Mouse (Mus musculus): ENCODE measurements at regions not wholly inside any gene's neighbourhood (a gene's known extent, or its start where the extent isn't known, plus 50 kb on each side); places are given as distances from the start of the nearest gene placed in this dataset.
"Not testable (repeated sequence)": the region's sequence is repeated elsewhere in the genome, so short reads cannot be mapped to it uniquely, and the experiment has no call there.

DNA sequence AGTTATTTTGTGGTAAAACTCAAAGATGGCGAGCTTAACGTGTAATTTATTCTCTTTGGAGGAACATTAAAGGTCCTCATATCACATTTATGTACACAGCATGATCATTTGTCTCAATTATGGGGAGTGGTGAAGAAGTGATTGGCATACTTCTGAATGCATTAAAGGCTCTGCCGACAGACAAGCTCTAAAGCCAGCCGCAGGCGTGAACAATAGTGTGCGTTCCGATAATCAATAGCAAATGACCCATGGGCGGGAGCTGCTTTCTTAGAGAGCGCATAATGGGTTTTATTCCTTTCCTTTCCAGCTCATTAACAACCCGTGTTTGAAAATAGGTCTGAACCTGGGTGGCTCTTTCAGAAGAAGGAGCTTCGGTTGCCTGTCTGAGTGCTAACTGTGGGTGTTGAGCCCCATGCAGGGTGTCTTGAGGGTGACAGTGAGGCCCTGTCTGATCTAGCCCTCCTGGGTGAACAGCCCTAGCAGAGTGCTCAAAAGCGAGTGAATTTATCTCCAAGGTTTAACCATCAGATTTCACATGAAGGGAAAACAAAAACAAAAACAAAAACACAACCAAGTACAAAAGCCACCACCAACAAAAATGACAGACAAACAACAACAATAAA is 210.5 kb downstream of the Zfp619 start:
- no peak for DNase-seq

DNA sequence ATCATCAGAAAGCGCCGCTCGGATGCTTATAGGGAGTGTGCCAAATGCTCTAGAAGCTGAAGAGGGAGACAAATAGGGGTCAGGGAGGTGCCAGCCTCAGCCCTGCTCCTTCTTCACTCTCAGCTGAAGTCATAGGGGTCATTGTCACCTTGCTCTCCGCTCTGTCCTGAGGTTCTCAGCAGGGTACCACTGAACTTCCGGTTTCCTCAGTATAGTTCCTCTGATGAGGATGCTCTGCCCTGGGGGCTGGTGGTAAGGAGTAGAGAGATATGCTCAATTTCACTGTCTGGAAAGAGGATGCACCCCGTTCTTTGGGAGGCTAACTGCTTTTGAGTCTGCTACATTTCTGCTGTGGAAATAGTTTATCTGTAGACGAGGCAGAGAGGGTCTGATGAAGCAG is 211.4 kb downstream of the Zfp619 start:
- no peak for DNase-seq

DNA sequence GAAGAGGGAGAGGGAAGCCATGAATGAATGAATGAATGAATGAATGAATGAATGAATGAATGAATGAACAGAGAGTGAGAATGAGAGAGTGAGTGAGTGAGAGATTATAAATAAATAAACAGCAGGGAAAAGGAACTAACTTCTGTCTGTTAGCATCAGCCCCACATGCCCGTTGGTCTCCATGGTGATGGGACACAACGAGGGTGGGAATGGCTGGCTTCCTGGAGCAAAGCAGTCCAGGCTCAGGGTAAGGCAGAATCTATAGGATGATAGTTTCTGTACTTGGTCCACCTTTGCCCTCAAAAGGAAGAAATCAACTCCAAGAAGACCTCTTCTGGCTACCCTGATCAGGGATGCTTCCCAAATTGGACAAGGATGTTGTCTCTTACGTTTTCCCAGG is 212.2 kb downstream of the Zfp619 start:
- no peak for DNase-seq

DNA sequence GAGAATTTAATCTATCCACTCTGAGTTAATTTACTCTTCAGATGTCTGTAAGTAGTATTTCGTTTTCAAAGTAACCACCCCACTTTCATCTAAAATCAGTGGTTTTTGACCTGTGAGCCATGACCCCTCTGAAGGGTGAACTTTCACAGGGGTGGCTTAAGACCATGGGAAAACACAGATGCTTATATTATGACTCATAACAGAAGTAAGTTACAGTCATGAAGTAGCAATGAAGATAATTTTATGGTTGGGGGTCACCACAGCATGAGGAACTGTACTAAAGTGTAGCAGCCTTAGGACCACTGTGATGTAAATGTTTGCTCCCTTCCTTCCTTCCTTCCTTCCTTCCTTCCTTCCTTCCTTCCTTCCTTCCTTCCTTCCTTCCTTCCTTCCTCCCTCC is 215.2 kb downstream of the Zfp619 start:
- no peak for DNase-seq

DNA sequence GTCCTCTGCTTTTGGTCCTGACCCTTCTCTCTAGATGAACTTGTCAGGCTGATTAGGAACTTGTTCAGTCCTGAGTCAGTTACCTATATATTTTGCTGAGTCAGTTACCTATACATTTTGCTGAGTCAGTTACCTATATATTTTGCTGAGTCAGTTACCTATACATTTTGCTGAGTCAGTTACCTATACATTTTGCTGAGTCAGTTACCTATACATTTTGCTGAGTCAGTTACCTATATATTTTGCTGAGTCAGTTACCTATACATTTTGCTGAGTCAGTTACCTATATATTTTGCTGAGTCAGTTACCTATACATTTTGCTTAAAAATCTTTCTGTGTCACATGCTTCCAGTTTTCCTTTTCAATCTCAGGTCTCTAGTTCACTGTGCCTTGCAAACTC is 230.8 kb downstream of the Zfp619 start:
- DNase-seq: not testable (repeated sequence)

DNA sequence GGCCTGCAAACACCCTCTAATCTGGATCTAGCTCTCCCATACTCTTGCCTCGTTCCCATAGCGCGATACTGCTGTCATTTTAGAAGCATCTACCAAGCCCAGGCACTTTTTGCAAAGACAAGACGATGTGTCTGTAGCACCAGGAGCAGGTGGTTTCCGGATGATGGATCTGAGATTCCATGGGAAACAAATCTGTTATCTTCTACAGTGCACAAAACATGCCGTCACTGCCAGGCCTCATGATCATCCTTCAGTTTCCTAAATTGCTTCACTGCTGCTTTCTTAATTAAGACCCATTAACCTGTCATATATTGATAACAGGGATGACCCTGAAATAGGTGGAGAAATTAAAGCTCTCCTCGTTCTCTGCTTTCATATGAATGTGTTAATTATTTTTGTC is 232.9 kb downstream of the Zfp619 start:
- DNase-seq: no peak

DNA sequence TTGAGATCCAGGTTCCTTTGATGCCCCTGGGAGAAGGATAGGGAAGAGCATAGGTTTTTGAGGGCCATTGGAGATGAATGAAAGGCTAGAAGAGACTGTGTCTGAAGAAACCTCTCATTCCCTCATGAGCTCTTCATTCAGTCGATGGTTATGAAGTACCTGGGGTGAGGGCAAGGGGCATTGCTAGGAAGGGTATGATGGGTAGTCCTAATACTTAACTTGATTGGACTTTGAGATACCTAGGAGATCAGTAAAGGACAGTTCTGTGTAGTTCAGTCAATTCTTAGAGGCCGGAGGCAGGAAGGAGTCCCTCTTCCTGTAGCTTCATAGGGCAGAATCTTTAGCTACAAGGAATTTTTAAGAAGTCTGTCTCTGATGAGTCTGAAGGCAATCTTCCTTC is 246.8 kb downstream of the Zfp619 start:
- no peak for DNase-seq

DNA sequence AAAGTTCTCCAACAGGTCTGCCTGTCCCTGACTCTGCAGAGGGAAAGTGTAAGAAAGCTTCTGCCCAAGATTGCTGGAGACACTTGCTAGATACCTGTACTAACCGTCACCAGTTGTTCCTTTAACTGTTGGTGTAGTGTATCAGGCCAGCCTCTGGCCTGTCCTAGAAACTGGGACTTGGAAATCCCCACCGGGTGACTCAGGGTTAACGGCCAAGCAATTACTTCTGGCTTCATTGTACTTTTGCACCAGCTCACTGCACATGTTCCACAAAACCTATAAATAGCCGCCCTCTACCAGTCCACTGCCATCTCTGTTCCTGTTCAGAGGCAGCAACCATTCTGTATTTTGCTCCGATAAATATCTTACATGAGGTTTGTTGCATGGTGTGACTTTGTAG is 247.5 kb downstream of the Zfp619 start:
- DNase-seq: no peak

DNA sequence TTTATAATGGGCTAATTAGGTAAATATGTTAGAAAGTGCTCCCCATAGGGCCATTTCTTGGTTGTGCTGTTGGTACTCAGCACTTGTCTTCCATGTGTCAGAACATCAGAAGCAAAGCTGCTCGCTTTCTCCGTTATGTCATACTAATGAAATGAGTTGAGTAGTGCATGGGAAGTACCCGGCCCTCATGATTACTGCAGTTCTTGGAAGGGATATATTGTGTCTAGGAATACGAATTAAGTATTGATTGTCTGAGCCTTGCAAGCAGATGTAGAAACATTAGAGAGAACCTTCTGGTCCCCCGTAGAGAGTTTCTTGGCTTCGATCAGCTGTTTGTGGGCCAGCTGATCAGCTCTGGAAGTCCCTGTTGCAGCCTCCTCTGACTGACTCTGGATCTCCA is 255.7 kb downstream of the Zfp619 start:
- no peak for DNase-seq

DNA sequence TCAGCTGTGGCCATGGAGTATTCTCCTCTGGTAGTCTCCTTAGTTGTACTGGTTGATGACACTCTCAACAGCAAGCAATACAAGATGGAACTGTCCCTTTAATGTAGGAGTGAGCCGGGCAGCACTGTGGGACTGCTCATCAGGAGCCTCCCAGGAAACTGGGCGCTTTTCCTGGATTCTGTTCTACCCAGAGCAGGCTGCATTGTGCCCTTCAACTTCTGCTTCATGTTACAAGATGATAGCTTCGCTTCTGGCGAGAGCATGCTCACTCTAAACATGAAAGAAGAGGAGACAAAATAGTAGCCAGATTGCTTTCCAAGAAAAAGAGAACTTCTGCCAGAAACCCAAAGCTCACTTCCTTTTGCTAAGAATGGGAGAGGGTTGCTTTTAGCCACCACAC is 271.8 kb downstream of the Zfp619 start:
- DNase-seq: no peak

DNA sequence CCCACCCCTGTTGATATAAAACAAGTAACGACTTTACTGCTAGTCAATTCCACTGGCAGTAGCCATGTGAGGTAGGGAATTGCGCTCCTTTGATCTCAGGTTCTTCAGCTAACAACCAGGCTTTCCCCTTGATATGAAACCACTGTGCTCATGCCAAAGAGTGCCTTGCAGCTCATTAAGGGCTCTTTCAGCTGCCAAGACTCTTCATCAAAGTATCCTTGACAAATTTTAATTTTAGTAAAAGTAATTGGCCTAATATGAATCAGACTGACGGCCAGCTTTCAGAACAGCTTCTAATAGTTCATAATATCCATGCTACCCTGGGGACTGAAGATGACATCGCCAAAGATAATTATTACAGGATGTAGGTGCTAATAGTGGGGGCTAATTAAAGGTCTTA is 272.3 kb downstream of the Zfp619 start:
- DNase-seq: no peak

DNA sequence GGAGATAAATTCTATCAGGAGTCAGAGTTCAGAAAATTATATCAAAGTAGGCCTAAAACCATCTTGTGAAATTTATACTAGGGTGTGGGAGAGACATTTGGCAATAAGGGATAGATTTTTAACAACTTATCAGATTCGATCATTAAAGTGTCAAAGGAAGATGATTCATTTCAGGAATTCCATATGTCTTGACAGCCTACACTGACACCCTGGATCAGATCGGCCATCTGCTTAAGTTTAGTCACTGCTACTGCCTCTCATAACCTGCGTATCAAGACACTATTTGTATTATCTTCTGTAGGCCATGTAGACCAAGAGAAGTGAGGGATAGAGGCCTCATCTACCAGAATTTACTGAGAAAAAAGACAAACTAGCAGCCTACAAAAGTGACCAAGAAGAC is 277.2 kb downstream of the Zfp619 start:
- DNase-seq: no peak

DNA sequence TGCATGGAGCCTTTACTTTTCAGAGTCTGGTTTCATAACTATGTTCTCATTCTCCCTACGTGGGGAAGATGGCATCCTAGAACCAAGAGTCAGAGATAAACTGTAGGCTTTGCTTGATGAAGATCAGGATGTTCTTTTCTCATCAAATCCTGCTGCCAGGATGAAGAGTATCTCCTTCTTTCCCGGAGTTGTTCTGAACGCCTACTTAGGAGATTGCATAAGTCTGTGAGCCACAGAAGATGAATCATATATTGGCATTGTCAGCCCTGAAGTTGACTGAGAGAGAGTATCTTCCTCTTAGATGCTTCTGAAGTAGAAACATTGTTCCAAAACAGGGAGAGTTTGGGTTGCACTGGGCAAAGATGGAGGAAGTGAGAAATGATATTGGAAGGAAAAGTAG is 286.7 kb downstream of the Zfp619 start:
- no peak for DNase-seq

DNA sequence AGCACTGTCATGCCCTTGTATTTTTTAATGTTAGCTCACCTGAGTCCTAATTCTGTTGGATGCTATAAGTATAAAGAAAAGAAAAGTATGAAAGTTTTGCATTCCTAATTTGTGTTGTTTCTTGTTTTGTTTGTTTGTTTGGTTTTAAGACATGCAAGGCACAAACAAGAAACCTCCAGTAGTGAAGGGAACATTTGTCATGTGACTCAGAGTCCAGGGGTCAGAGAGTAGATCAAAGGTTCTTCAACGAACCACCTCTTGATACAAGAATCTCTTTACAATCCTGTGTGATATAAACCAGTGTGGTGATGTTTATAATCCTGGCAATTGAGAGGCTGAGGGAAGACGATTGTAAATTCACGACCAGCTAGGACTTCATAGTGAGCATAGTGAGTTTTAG is 300.5 kb downstream of the Zfp619 start:
- DNase-seq: no peak

DNA sequence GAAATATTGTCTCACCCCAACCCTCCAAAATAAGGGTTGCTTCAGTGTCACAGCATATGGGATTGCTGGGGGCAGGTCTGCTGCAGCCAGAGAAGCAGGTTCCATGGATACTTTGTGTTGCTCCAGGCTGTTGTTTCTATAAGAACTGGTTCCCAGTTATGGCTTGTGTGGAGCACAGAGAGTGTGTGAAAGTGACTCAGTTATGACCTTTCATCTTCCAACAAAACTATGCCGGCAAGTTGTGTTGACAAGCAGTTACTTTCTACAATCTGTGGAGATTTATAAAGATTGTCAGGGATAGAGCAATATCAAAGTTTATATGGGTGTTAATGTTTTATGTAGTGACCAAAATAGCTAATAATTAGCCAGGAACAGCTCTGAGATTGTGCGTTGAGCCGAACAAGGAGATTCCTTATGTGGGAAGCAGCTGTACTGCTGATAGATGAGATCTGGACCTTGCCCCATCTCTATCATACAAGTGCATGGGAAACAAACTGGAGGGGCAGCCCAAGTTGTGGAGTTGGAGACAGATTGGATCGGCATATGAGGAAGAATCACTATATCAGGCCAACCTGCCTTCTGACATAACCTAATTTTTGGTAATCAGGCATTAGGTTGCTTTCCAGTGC is 305.1 kb downstream of the Zfp619 start:
- no peak for DNase-seq

DNA sequence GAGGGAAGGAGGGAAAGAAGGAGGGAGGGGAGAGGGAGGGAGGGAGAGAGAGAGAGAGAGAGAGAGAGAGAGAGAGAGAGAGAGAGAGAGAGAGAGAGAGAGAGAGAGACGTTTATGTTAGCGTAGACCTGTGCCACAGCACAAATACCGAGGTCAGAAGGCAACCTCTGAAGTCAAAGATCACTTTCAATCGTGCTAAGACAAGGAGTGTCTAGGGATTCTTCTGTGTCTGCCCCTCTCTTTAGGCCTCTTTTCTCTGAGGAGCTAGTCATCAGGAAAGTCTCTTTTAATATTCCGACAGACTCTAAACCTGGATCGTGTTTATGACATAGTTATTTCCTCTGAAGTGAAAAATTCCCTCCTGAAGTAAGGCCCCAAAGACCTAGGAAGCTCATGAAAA is 310.8 kb downstream of the Zfp619 start:
- no peak for DNase-seq

DNA sequence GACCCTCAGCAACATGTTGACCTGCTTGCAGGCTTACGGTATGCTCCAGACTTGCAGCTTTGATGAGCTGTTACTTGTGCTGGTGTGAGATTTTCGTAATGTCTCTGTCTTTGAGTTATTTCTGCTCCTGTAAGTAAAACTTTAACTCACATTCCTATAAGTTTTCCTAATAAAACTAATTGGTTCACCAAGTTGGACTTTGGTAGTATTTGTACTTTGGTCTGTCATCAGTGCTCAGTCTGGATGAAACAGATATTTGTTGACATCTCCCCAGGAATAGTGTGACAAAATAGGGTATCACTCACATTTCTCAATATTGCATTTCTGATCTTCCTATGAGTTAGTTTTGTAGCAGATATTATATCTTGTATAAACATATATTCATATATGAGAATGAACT is 313.3 kb downstream of the Zfp619 start:
- no peak for DNase-seq

DNA sequence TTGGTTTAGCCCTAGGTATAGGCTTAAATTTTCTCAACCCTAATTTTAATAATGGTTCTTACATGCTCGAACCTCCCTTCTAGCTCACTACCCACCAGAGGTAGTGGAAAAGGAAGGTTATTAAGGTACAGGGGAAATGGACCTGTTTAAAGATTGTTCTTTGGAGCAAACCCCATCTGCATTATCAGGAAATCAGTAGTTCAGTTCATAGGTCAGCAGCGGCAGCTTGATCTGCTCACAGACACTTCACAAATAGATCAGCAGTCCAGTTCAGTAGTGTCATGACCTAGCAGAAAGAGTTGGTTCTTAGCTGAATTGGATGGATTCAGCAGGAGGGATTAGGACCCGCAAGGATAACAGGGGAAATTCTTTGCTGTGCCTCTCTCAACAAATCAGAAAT is 324.4 kb downstream of the Zfp619 start:
- DNase-seq: no peak

DNA sequence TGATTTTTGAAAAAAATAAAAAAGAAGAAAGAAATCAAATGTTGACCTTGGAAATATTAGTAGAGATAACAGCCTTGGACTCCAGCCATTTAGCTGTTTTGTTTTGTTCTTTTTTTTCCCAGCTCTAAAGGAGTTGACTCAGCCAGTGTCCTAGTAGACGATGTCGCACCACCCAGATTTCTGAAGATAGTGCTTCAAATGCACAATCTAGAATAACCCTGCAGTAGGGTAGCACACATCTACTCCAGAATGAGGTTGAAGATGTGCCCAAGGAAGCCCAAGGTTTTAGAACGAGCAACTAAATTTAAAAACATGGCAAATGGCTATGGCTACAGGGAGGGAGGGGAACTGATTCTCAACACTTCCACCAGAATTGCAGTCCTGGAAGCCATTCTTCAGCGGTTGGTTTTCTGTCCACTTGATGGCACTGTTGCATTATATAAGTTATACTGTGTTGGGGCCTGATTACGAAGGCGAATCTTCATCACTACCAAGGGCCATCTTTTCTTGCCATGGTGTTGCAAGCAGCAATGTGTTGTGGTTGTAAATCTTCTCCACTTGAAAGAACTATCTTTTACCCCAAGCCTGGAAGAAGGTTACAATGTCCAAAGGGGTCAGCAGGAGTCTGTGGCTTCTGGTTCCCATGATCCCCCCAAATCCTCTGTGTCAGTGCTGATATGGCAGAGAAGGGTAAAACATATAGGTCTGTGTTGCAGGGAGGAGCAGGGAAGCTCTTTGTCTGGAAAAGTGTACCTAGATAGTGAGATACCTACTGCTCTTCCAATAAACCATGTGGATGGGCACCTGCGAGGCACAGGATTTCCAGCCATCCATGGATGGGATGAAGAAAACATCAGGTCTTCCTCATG is 330.6 kb downstream of the Zfp619 start:
- DNase-seq: peak; percentile 62

DNA sequence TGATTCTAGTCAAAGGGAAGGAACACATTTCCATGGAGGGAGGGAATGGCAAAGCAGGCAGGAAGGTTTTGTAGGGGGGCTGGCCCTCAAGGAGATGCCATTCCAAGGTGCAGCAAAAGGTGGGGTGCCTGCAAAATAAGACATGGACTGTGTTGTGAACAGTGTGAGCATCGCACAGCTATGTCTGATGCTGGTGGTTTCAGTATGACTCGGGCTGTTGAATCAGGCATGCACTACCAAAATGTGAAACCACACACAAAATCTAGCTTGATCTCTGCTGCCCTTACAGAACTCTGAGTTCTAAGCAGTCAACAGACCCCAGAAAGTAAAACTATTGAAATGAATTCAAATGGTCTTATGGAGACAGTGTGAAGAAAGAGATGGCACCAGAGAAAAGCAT is 339.7 kb downstream of the Zfp619 start:
- no peak for DNase-seq

DNA sequence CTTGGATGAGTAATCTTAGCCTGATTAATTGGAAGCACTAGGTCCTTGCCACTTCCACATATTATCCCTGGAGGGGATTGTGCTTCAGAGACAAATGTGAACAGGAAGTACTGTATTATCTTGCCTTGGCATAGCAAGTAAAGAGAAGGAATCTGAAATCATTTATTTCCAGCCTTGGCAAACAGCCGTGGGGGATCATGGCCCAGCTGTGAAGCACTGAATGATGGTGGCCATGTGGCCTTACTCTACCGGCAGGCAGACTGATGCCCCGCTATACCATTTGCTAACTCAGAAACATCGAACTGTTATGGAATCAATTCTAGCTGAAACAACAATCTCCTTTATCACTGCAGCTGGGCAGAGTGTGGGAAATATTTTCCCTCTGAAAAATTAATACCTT is 345.3 kb downstream of the Zfp619 start:
- DNase-seq: no peak

DNA sequence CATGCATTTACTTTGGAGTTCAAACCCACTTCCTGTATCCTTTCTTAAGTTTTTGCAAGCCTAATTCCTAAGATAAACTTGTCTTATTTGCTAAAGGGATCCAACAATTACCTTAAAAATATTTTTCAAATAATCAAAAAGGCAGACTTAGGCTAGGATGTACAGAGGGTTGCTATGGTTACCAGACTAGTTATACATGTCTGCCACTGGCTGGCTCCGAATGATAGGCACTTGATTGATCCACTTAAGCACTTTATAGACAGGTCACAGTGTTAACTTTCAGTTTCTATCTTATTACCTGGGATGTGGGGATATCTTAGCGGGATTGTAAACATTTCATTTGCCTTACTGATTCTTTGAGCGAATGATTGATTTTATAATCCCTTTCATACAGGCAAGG is 346.6 kb downstream of the Zfp619 start:
- DNase-seq: no peak

DNA sequence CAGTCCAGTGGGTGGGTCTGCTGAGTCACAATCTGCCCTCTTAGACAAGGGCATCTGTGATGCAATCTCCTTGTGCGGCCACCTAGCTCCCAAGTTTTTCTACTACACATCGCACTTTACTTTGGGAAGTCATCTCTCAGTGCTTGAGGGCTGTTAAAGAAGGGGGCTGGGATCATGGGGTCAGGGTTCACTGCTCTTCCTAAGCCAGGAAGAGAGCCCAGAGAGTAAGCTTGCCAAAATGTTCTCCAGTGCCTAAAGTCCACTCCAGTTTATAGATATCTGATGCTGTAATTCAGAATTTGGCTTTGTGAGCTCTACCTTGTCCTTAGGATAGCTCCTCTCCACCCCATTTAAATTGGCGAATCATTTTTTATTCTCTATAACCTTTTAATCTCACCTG is 347.2 kb downstream of the Zfp619 start:
- no peak for DNase-seq
